Mouse (Mus musculus): ENCODE results near the gene Sqstm1.
A peak's percentile ranks its signal among the peaks of the same experiment; 100 is the strongest.
"Not testable (repeated sequence)": the region's sequence is repeated elsewhere in the genome, so short reads cannot be mapped to it uniquely, and the experiment has no call there.

Sqstm1 gene

GRCm38 (mm10) chr11:50176351-50176750 lies 34.3 kb downstream of the Sqstm1 start:
- no peak for DNase-seq (ENCODE audit: low read depth)

DNA sequence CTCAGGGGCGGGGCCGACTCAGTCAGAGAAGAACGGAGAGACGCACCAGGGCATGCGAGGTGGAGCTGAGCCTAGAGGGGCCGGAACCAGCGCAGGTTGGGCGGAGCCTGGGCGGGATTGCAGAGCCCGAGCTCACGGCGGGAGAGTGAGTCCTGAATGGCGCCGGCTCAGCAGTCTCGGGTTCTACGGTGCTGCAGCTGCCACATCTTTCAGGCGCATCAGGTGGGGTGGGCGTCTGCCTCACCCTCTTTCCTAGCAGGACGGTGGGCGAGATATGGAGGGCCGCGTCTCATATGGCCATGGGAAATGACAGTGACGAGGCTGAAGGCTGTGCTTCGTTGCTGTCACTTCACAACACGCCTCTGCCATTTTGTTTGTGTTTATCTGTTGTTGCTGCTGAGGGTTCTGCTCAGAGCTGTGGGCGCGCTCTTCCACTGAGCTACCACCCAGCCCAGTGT lies 35.9 kb downstream of the Sqstm1 start:
- DNase-seq (ENCODE audit: low read depth), result peak; percentile 98

GRCm38 (mm10) chr11:50174111-50174729 lies 36.4 kb downstream of the Sqstm1 start, which contains the start of gene Mrnip:
TSS of gene Mrnip (plus strand) at chr11:50174444.
- DNase-seq (ENCODE audit: low read depth), result not testable (repeated sequence)

- DNase-seq (ENCODE audit: low read depth), result no peak
Measured at GRCm38 (mm10) chr11:50168352-50168751, 42.3 kb downstream of the Sqstm1 start.

- DNase-seq (ENCODE audit: low read depth), result peak; percentile 8
Measured at GRCm38 (mm10) chr11:50162338-50163050, 48.1 kb downstream of the Sqstm1 start.

DNA sequence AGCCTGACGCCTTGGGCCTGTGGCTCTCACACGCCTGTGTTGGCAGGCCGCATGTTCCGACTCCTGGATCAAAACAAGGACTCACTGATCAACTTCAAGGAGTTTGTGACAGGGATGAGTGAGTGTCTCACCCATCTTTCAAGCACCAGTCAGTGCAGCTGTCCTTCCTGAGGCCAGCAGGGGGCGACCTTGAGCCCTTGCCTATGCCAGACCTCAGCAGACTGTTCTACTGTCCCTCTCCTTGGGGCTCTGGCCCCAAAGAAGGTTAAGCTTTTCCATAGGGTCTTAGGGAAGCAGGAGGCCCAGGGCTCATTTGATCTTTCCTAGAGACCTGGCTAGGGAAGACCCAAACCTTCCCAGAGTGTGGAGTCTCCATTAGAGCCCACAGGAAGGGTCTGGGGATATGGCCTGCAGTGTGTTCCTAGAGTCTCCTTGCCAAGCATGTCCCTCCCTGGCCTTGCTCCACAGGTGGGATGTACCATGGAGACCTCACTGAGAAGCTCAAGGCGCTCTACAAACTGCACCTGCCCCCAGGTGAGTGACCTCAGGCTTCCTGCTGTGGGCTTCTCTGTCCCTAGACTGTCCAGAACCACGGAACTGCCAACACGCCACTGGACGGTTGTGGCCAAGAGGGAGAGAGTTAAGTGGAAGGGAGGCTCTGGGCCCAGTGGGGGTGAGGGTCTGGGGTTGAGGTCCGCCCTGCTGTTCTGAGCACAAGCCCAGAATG lies 48.9 kb downstream of the Sqstm1 start:
- DNase-seq (ENCODE audit: low read depth), result peak; percentile 66

DNA sequence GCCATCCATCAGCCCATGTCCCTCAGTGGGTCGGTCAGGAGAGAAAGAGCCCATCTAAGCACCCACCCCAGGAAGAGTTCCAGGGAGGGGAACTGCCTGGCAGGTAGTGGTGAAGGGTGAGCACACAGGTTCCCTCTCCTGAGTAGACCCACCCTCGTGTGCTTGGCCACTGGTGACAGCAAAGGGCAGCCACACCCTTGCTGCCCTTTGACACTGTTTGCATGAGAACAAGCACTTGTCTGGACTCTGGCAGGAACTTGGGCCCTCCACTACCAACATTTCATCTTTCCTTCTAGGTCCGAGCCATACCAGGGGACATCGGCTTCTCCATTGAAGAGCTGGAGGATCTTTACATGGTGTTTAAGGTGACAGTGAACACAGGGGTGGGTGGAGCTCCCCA lies 51.3 kb downstream of the Sqstm1 start:
- no peak for DNase-seq (ENCODE audit: low read depth)

DNA sequence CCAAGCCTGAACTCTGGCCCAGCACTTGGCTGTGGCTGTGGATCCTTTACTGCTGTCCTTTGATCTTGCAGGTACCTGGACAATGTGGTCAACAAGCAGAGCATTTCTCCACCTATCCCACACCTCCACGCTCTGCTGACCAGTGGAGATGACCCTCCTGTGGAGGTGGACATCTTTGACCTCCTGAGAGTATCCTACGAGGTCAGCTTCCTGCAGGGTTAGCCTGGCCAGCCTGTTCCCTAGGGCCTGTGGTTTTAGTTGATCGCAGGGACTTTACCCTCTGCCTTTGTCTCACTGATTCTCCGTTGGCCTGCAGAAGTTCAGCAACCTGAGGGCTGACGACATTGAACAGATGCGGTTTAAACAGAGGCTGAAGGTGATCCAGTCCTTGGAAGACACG lies 52.3 kb downstream of the Sqstm1 start:
- DNase-seq (ENCODE audit: low read depth), result no peak

- DNase-seq (ENCODE audit: low read depth), result no peak
Measured at GRCm38 (mm10) chr11:50156725-50157258, 53.8 kb downstream of the Sqstm1 start.

DNA sequence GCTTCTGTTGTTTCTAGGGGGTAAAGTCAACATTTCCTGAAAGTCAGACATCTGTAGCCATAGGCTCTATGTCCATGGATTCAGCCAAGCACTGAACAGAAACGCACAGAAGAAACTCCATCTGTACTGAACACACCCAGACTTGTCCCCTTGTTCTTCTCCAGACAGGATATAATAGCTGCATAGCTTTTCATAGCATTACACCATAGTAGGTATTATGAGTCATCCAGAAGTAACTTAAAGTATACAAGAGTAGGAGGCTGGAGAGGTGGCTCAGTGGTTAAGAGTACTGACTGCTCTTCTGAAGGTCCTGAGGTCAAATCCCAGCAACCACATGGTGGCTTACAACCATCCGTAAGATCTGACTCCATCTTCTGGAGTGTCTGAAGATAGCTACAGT lies 54.8 kb downstream of the Sqstm1 start:
- DNase-seq (ENCODE audit: low read depth), result no peak

- DNase-seq (ENCODE audit: low read depth), result no peak
Measured at GRCm38 (mm10) chr11:50154777-50155520, 55.7 kb downstream of the Sqstm1 start.

GRCm38 (mm10) chr11:50154166-50154565 lies 56.5 kb downstream of the Sqstm1 start:
- no peak for DNase-seq (ENCODE audit: low read depth)

DNA sequence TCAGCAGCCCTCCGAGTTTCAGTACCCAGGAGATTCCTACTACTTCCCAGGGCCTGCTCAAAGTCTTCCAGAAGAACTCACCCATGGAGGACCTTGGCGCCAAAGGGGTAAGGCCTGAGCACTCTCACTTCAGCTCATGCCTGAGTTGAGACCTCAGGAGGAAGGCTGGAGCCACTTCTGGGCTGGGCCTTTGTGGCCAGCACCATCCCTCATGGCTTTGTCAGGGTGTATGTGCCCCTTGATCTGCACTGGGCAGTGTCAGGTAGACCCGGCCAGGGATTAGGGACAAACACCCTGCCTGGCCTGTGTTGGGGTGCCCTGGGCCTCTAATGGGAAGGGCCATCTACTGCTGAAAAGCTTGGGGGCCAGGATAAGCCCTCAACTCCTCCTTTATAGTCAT lies 59.3 kb downstream of the Sqstm1 start:
- no peak for DNase-seq (ENCODE audit: low read depth)

GRCm38 (mm10) chr11:50149603-50150150 lies 61.0 kb downstream of the Sqstm1 start:
- no peak for DNase-seq (ENCODE audit: low read depth)

Data from c-Kit-positive CD71-negative TER-119-negative erythroid progenitor cells, embryonic 14.5 days (primary cell).